Mouse (Mus musculus): Measurements from ENCODE around the gene Pkn1. TPM values are rescaled to one million over a fixed set of nuclear protein-coding genes. Genes with fewer than 3 reads are reported as not detected.

The Pkn1 gene
- total and polyA plus RNA-seq, 3 experiments = 33.5 to 73.2 (median 41.2) TPM

DNA sequence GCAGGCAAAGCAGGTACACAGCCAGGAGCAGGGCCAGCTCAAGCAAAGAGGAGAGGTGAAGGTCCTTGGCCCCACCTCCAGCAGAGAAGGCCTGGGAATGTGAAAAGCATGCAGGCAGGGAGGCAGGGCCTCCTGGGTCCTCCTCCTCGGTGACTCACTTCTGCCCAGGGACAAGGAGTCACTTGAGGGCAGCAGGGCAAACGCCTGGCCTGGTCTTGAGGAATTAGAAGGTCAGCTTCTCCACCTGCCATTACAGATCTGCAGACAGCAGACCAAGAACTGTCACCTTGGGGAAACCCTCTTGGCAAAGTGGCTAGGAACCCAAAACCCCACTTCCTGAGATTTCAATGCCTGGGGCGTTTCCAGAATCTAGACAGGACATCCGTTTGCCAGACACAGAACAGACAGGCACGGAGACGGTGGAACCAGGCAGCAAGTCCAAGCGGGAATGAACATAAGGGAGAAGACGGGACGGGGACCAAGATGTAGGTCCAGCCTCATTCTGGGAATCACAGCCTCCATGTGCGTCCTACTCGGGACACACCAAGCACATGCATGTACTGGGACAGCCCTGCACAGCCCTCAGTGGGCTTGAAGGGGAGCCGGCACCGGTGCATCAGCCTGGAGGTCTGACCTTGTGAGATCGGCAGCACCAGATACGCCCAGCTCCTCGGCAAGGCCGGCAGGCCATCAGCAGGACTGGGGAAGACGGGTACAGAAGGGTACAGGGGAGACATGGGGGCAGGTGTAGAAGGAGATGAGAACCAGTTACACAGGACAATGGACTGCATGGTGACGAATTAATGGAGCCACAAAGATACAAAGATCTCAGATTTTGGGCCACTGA is 1.4 kb downstream of the Pkn1 start:
- Histone ChIP-seq H3K36me3 (ENCODE audit: control insufficient read depth in 1 of 2, insufficient read depth in 2 of 2, low read length in 2 of 2) (peaks cover 0 to 19% of the 10 kb centered on the region in 2 experiments; a peak in 2 of 4 replicates), H3K79me2 (ENCODE audit: control insufficient read depth, insufficient read depth, low read length, poor library complexity) (peaks cover 37% of the 10 kb centered on the region), H3K4me3 (ENCODE audit: control insufficient read depth in 1 of 2, insufficient read depth in 1 of 2, low read depth in 2 of 2, low read length in 2 of 2) (peak overlapping the region; percentile 90 to 98), H3K27ac (ENCODE audit: control insufficient read depth, low read depth, low read length) (no peak overlapping the region), H3K4me1 (ENCODE audit: control insufficient read depth in 1 of 2, insufficient read depth in 2 of 2, low read length in 2 of 2) (peaks cover 8 to 43% of the 10 kb centered on the region in 2 experiments), H3K27me3 (ENCODE audit: control insufficient read depth in 1 of 2, insufficient read depth in 2 of 2, low read length in 2 of 2) (no peaks in the 10 kb centered on the region), H3K9me3 (replicated peaks; ENCODE audit: insufficient read depth, low read length) (no peaks in the 10 kb centered on the region), H3K9ac (ENCODE audit: control insufficient read depth, low read depth, low read length, poor library complexity, severe bottlenecking) (peak overlapping the region; percentile 94)
- no peak for DNase-seq (ENCODE audit: low read depth, low spot score)
- no peak for TF ChIP-seq MEF2A (IDR thresholded peaks at IDR 0.05; ENCODE audit: extremely low read depth, insufficient replicate concordance, low read depth, low read length, poor library complexity, severe bottlenecking)
- TF ChIP-seq KAT2A (conservative IDR thresholded peaks at IDR 0.05; ENCODE audit: low read depth, low read length) = no peak
- TF ChIP-seq JUND (IDR thresholded peaks at IDR 0.05; ENCODE audit: low read depth, low read length) = no peak
- TF ChIP-seq POLR2AphosphoS2 (IDR thresholded peaks at IDR 0.05; ENCODE audit: low read length) = no peak
- TF ChIP-seq USF1 (IDR thresholded peaks at IDR 0.05; ENCODE audit: low read depth, low read length) = no peak
- no peak for TF ChIP-seq CHD1 (IDR thresholded peaks at IDR 0.05; ENCODE audit: low read depth, low read length)
- no peak for TF ChIP-seq MYB (IDR thresholded peaks at IDR 0.05; ENCODE audit: low read depth, low read length)
- TF ChIP-seq NRF1 (IDR thresholded peaks at IDR 0.05; ENCODE audit: insufficient read depth, low read depth, low read length, poor library complexity, severe bottlenecking) = no peak
- no peak for TF ChIP-seq CHD2 (IDR thresholded peaks at IDR 0.05; ENCODE audit: low read length)
- TF ChIP-seq E2F4 (IDR thresholded peaks at IDR 0.05; ENCODE audit: borderline replicate concordance, low read depth, low read length) = no peak
- no peak for TF ChIP-seq NELFE (IDR thresholded peaks at IDR 0.05; ENCODE audit: low read depth, low read length)
- no peak for TF ChIP-seq HCFC1 (IDR thresholded peaks at IDR 0.05; ENCODE audit: low read depth, low read length)
- no peak for TF ChIP-seq ZC3H11A (IDR thresholded peaks at IDR 0.05; ENCODE audit: low read depth, low read length)
- TF ChIP-seq SIN3A (IDR thresholded peaks at IDR 0.05; ENCODE audit: low read length) = no peak
- no peak for TF ChIP-seq POLR2A (IDR thresholded peaks at IDR 0.05; ENCODE audit: control insufficient read depth in 1 of 2, insufficient read depth in 1 of 2, low read depth in 1 of 2, low read length in 2 of 2, poor library complexity in 1 of 2)

DNA sequence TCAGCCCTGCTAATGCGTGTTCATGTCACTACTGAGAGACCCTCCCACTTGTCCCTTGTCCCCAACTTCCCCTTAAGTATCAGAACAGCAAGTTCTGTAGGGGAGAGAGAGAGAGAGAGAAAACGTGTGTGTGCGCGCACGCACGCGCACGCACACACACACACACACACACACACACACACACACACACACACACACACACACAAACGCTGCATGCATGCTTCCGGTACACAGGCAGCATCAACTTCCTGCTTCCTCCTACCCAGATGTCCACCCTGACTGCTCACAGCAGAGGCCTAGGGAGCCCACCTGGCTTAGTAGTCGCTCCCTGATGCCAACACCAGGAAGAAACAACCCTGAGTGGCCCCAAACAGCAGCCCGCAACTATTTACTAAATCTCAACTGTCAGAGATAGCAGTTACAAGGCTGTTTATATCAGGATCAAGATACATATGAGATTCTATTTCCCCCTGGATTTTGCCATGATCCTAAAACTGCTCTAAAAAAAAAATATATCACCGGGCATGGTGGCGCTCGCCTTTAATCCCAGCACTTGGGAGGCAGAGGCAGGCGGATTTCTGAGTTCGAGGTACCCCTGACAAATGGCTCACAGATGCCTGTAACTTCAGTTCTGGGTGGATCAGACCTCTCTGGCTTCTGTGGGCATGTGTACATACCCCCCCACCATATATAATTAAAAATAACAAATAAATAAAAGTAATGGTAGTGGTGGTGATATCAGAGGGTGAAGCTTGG is 3.5 kb downstream of the Pkn1 start:
- no peaks in the 10 kb centered on the region for H3K27me3 ChIP-seq (ENCODE audit: control insufficient read depth in 1 of 2, insufficient read depth in 2 of 2, low read length in 2 of 2)
- no peak overlapping the region for H3K9ac ChIP-seq (ENCODE audit: control insufficient read depth, low read depth, low read length, poor library complexity, severe bottlenecking)
- peaks cover 11 to 19% of the 10 kb centered on the region in 2 experiments for H3K36me3 ChIP-seq (ENCODE audit: control insufficient read depth in 1 of 2, insufficient read depth in 2 of 2, low read length in 2 of 2)
- H3K4me1 ChIP-seq (ENCODE audit: control insufficient read depth in 1 of 2, insufficient read depth in 2 of 2, low read length in 2 of 2) = peaks cover 8 to 38% of the 10 kb centered on the region in 2 experiments
- no peak overlapping the region for H3K4me3 ChIP-seq (ENCODE audit: control insufficient read depth in 1 of 2, insufficient read depth in 1 of 2, low read depth in 2 of 2, low read length in 2 of 2)
- H3K9me3 ChIP-seq (replicated peaks; ENCODE audit: insufficient read depth, low read length) = no peaks in the 10 kb centered on the region
- no peak for TF ChIP-seq CTCF (IDR thresholded peaks at IDR 0.05 in 2 of 3, conservative IDR thresholded peaks at IDR 0.05 in 1 of 3; ENCODE audit: control insufficient read depth in 1 of 3, insufficient read depth in 1 of 3, low read depth in 2 of 3, low read length in 3 of 3, poor library complexity in 1 of 3, severe bottlenecking in 1 of 3)
- TF ChIP-seq ELF1 (IDR thresholded peaks at IDR 0.05; ENCODE audit: low read depth, low read length) = no peak
- TF ChIP-seq NELFE (IDR thresholded peaks at IDR 0.05; ENCODE audit: low read depth, low read length) = no peak
- TF ChIP-seq HCFC1 (IDR thresholded peaks at IDR 0.05; ENCODE audit: low read depth, low read length) = no peak
- no peak for TF ChIP-seq RAD21 (IDR thresholded peaks at IDR 0.05; ENCODE audit: low read depth, low read length)
- TF ChIP-seq GABPA (IDR thresholded peaks at IDR 0.05; ENCODE audit: low read depth, low read length) = no peak
- TF ChIP-seq TAL1 (IDR thresholded peaks at IDR 0.05; ENCODE audit: low read length) = no peak
- no peak for TF ChIP-seq NRF1 (IDR thresholded peaks at IDR 0.05; ENCODE audit: insufficient read depth, low read depth, low read length, poor library complexity, severe bottlenecking)
- no peak for TF ChIP-seq TBP (IDR thresholded peaks at IDR 0.05; ENCODE audit: low read depth, low read length)
- no peak for TF ChIP-seq MAX (IDR thresholded peaks at IDR 0.05; ENCODE audit: low read length)
- TF ChIP-seq UBTF (IDR thresholded peaks at IDR 0.05; ENCODE audit: borderline replicate concordance, insufficient read depth, low read depth, low read length) = no peak
- TF ChIP-seq ZKSCAN1 (IDR thresholded peaks at IDR 0.05; ENCODE audit: low read depth, low read length) = no peak
- no peak for TF ChIP-seq MEF2A (IDR thresholded peaks at IDR 0.05; ENCODE audit: extremely low read depth, insufficient replicate concordance, low read depth, low read length, poor library complexity, severe bottlenecking)
- TF ChIP-seq JUND (IDR thresholded peaks at IDR 0.05; ENCODE audit: low read depth, low read length) = no peak
- H3K27ac ChIP-seq (ENCODE audit: control insufficient read depth, low read depth, low read length) = no peak overlapping the region
- H3K79me2 ChIP-seq (ENCODE audit: control insufficient read depth, insufficient read depth, low read length, poor library complexity) = peaks cover 39% of the 10 kb centered on the region
- DNase-seq (ENCODE audit: low read depth, low spot score) = no peak
